In the genomic region with DNA sequence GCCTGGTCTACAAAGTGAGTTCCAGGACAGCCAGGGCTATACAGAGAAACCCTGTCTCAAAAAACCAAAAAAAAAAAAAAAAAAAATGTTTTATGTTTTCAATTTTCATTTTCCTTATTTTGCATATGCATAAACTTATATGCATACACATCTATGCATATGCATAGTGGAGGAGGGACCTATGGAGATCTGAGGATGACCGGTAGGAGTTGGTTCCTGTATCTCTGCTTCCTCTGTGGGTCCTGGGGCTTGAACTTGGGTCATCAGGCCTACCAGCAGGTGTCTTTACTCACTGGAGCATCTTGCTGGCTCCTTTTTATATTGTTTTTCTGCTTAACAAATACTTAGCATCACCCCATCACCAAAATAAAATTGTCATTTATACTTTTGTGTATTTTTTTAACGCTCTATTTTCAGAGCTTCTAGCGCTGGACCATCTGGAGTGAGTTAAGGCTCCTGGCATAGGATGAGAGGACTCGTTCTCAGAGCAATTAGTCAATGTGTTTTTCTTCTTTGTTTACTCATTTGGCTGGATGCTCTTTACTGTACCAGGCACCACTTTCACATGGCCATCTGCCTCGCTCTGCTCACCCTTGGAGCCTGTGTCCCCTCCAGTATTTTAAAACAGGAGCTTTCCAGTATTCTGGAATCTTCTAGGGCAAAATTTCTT, we compare ENCODE assay signal across 11 mouse cellular contexts.
A peak's percentile ranks its signal among the peaks of the same experiment; 100 is the strongest.
DNase-seq lines count a peak whose midpoint lies in the region; ATAC-seq and TF ChIP-seq lines count a peak whose summit lies in the region.
"Had no signal": no experiment of that assay in that cellular context is flagged by ENCODE, and none has a peak within 500 bp of the region (broad histone marks: within the 10 kb centered on the region; RNA-seq: fewer than 3 reads in every experiment).

No protein-coding gene starts in this region.

- H3K4me2 ChIP-seq in hindbrain, postnatal 0 days (ENCODE audit: low read depth, low read length), result no peak overlapping the region
- H3K4me2 ChIP-seq in hindbrain, embryonic 13.5 days, result no peak overlapping the region

- H3K9me3 ChIP-seq in hindbrain, postnatal 0 days (ENCODE audit: low read length), result no peaks in the 10 kb centered on the region
- H3K9me3 ChIP-seq in hindbrain, embryonic 13.5 days, result no peaks in the 10 kb centered on the region

- no peak overlapping the region for H3K27ac ChIP-seq in hindbrain, postnatal 0 days
- no peak overlapping the region for H3K27ac ChIP-seq in hindbrain, embryonic 13.5 days

- no peaks in the 10 kb centered on the region for H3K36me3 ChIP-seq in hindbrain, postnatal 0 days (ENCODE audit: insufficient read depth, low read length)
- H3K36me3 ChIP-seq in hindbrain, embryonic 13.5 days, result no peaks in the 10 kb centered on the region

- no peaks in the 10 kb centered on the region for H3K27me3 ChIP-seq in hindbrain, postnatal 0 days (ENCODE audit: insufficient read depth, low read length)
- H3K27me3 ChIP-seq in hindbrain, embryonic 13.5 days, result no peaks in the 10 kb centered on the region

- ATAC-seq in hindbrain, postnatal 0 days, result 0 out of 2 replicates have a peak, but pooled peaks have one; percentile 61
- no peak for ATAC-seq in hindbrain, embryonic 13.5 days (ENCODE audit: low FRiP score)

- H3K9ac ChIP-seq in hindbrain, postnatal 0 days (replicated peaks; ENCODE audit: low read length), result no peak overlapping the region
- no peak overlapping the region for H3K9ac ChIP-seq in hindbrain, embryonic 13.5 days
- H3K9ac ChIP-seq: liver, postnatal 0 days had no signal

- WGBS in hindbrain, postnatal 0 days, result 49% methylated on average over 5 of the region's 5 CpGs
- WGBS in hindbrain, embryonic 13.5 days, result 67% methylated on average over 5 of the region's 5 CpGs

- H3K4me1 ChIP-seq in hindbrain, postnatal 0 days (ENCODE audit: insufficient read depth, low read length), result no peaks in the 10 kb centered on the region
- H3K4me1 ChIP-seq in hindbrain, embryonic 13.5 days (replicated peaks), result no peaks in the 10 kb centered on the region

- H3K4me3 ChIP-seq in hindbrain, postnatal 0 days (ENCODE audit: low read length), result no peak overlapping the region
- H3K4me3 ChIP-seq in hindbrain, embryonic 13.5 days, result no peak overlapping the region

- TF ChIP-seq CTCF in hindbrain, postnatal 0 days (IDR thresholded peaks at IDR 0.05; ENCODE audit: low read depth), result no peak

- DNase-seq in hindbrain, postnatal 0 days (ENCODE audit: low spot score), result peak; percentile 37
- DNase-seq in right cerebral cortex, adult 18-20 months, result peak; percentile 37
- no peak for DNase-seq in right cerebral cortex, postnatal 14 days
- DNase-seq in layer of hippocampus, postnatal 14 days (ENCODE audit: low spot score in 2 of 2), result peak; percentile 28 to 76
- no peak for DNase-seq in embryo, embryonic 9.5 days (ENCODE audit: extremely low spot score)
- no peak for DNase-seq in embryo, embryonic 10.5 days (ENCODE audit: low spot score)
- no peak for DNase-seq in adrenal gland, adult 8-10 months
- DNase-seq: adrenal gland, postnatal 36 days; gastrocnemius, postnatal 10 days; liver, postnatal 0 days had no signal

Comparison
In these comparisons a context has a peak if more than half of its experiments do, and no peak if none do; other contexts are left out.
1. DNase-seq: peak in hindbrain, postnatal 0 days (single experiment), right cerebral cortex, adult 18-20 months (single experiment) and layer of hippocampus, postnatal 14 days (2 of 2); none in right cerebral cortex, postnatal 14 days (single experiment), embryo, embryonic 9.5 days (single experiment), embryo, embryonic 10.5 days (single experiment) and adrenal gland, adult 8-10 months (single experiment).